Mouse (Mus musculus) midbrain, embryonic 11.5 days (tissue): Measurements from ENCODE around the gene Srm. TPM values are rescaled to one million over a fixed set of nuclear protein-coding genes. Genes with fewer than 3 reads are reported as not detected.

Source experiments
- ATAC-seq: fragments of 200-750 bp; cut with Nextera tagmentation; 2 replicates; pipeline ENCODE4 v1.8.0; 2017; ENCODE audit warnings: moderate TSS enrichment, moderate library complexity; ENCODE audit not compliant: low FRiP score
- DNase-seq: peaks from one replicate; pipeline ENCODE4 v3.0.0; 2015; ENCODE audit warnings: low spot score; ENCODE audit errors: missing footprints
- H3K27ac ChIP-seq: fragments of 300-500 bp; sonication (generic); 2 replicates; pipeline ENCODE4 v1.5.1; 2014; ENCODE audit warnings: low read depth, low read length
- H3K27me3 ChIP-seq: fragments of 300-500 bp; sonication (generic); 2 replicates; pipeline ENCODE4 v1.6.1; 2014; ENCODE audit warnings: mild to moderate bottlenecking, low read length, moderate library complexity, mixed read lengths; ENCODE audit not compliant: control insufficient read depth, insufficient read depth
- H3K36me3 ChIP-seq: fragments of 300-500 bp; sonication (generic); 2 replicates; pipeline ENCODE4 v1.6.1; 2014; ENCODE audit warnings: mild to moderate bottlenecking, low read length, moderate library complexity, mixed read lengths; ENCODE audit not compliant: control insufficient read depth, insufficient read depth
- H3K4me1 ChIP-seq: fragments of 300-500 bp; sonication (generic); 2 replicates; pipeline ENCODE4 v1.6.1; 2014; ENCODE audit warnings: low read length; ENCODE audit not compliant: control insufficient read depth, insufficient read depth
- H3K4me2 ChIP-seq: fragments of 300-500 bp; sonication (generic); 2 replicates; pipeline ENCODE4 v1.6.1; 2014; ENCODE audit warnings: mild to moderate bottlenecking, moderate library complexity
- H3K4me3 ChIP-seq: fragments of 300-500 bp; sonication (generic); 2 replicates; pipeline ENCODE4 v1.5.1; 2014; ENCODE audit warnings: low read depth, low read length
- H3K9ac ChIP-seq: fragments of 300-500 bp; sonication (generic); 2 replicates; pipeline ENCODE4 v1.6.1; 2014; ENCODE audit warnings: low read length
- H3K9me3 ChIP-seq: fragments of 300-500 bp; sonication (generic); 2 replicates; pipeline ENCODE4 v1.6.1; 2016; ENCODE audit warnings: low read length; ENCODE audit not compliant: control insufficient read depth
- WGBS: fragments of 180-500 bp; shearing (Covaris S2); extraction: QIAGEN DNeasy Blood & Tissue Kit; methylation state at CpG from one replicate; pipeline ENCODE4 v1.1.7; 2014; 5-methylcytosine and 5-hydroxymethylcytosine counted together
- polyA plus RNA-seq: library from polyadenylated mRNA; unstranded; fragments of >200 nt; fragmentation: Nextera tagmentation; extraction: Ambion mirVana; gene quantifications from 2 replicates; pipeline ENCODE4 v1.2.1, GENCODE M21; 2014

Srm gene
- polyA plus RNA-seq, 1 experiment from 2014 or later, result 163 TPM

DNA sequence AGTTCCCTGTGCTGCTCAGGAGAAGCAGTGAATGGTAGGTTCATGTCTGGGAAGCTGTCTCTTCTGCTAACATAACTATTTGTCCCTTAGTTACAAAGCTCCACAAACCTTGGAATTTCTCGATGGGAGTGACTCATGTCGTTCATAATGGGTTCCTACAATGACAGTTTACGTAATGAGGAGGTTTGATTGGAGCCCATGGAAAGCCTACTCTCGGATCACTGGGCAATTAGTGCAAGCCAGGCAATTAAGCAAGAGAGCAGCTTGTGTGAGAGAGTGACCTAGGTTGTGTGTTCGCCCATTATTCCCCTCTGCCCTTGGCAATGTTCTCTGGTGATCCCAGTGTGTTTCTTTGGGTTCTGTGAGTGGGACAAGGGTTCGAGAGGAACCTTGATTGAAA is 4.6 kb downstream of the Srm start:
- Histone ChIP-seq H3K4me3 (no peak overlapping the region), H3K36me3 (peaks cover 24% of the 10 kb centered on the region), H3K27me3 (no peaks in the 10 kb centered on the region), H3K4me1 (peaks cover 9% of the 10 kb centered on the region; the same call in 1 of the 2 replicates), H3K4me2 (no peak overlapping the region), H3K27ac (no peak overlapping the region), H3K9ac (no peak overlapping the region), H3K9me3 (no peaks in the 10 kb centered on the region)
- 90% methylated on average over 6 of the region's 6 CpGs for WGBS
- ATAC-seq, result no peak
- DNase-seq, result no peak

- H3K9ac ChIP-seq, result no peak overlapping the region
- peaks cover 9% of the 10 kb centered on the region; the same call in 1 of the 2 replicates for H3K4me1 ChIP-seq
- ATAC-seq, result no peak
- H3K4me3 ChIP-seq, result no peak overlapping the region
- no peak for DNase-seq
- no peak overlapping the region for H3K4me2 ChIP-seq
- peaks cover 24% of the 10 kb centered on the region for H3K36me3 ChIP-seq
- no peaks in the 10 kb centered on the region for H3K27me3 ChIP-seq
- H3K27ac ChIP-seq, result no peak overlapping the region
- 92% methylated on average over 3 of the region's 3 CpGs for WGBS
- no peaks in the 10 kb centered on the region for H3K9me3 ChIP-seq
Observed at GRCm38 (mm10) chr4:148596731-148597130, 5.4 kb downstream of the Srm start.

- WGBS, result 96% methylated on average over 12 of the region's 12 CpGs
- H3K27ac ChIP-seq, result no peak overlapping the region
- ATAC-seq (no peak), DNase-seq (no peak)
- no peak overlapping the region for H3K4me3 ChIP-seq
- H3K9ac ChIP-seq, result no peak overlapping the region
- peaks cover 22% of the 10 kb centered on the region for H3K36me3 ChIP-seq
- H3K27me3 ChIP-seq, result no peaks in the 10 kb centered on the region
- H3K4me1 ChIP-seq, result no peaks in the 10 kb centered on the region
- no peak overlapping the region for H3K4me2 ChIP-seq
- H3K9me3 ChIP-seq, result no peaks in the 10 kb centered on the region
Observed at GRCm38 (mm10) chr4:148598826-148599225, 7.5 kb downstream of the Srm start.

GRCm38 (mm10) chr4:148600316-148600715 is 9.0 kb downstream of the Srm start:
- ATAC-seq (no peak), DNase-seq (no peak)
- H3K4me3 ChIP-seq, result no peak overlapping the region
- H3K9me3 ChIP-seq, result no peaks in the 10 kb centered on the region
- H3K4me2 ChIP-seq, result no peak overlapping the region
- WGBS, result 86% methylated on average over 4 of the region's 4 CpGs
- H3K36me3 ChIP-seq, result peaks cover 15% of the 10 kb centered on the region
- no peaks in the 10 kb centered on the region for H3K4me1 ChIP-seq
- H3K27ac ChIP-seq, result no peak overlapping the region
- no peak overlapping the region for H3K9ac ChIP-seq
- no peaks in the 10 kb centered on the region for H3K27me3 ChIP-seq

- H3K4me1 ChIP-seq, result no peaks in the 10 kb centered on the region
- H3K27ac ChIP-seq, result no peak overlapping the region
- WGBS, result 84% methylated on average over 4 of the region's 4 CpGs
- DNase-seq, result no peak
- H3K4me3 ChIP-seq, result no peak overlapping the region
- H3K36me3 ChIP-seq, result peaks cover 13% of the 10 kb centered on the region
- no peak overlapping the region for H3K9ac ChIP-seq
- H3K4me2 ChIP-seq, result no peak overlapping the region
- H3K27me3 ChIP-seq, result no peaks in the 10 kb centered on the region
- H3K9me3 ChIP-seq, result no peaks in the 10 kb centered on the region
- no peak for ATAC-seq
Observed at GRCm38 (mm10) chr4:148601871-148602270, 10.6 kb downstream of the Srm start.

- no peak within 1 kb of the TSS for H3K4me3 ChIP-seq
- no peak within 1 kb of the TSS for H3K4me2 ChIP-seq
- H3K9ac ChIP-seq, result no peak within 1 kb of the TSS
- DNase-seq (no peak), ATAC-seq (no peak)
- no peaks in the 10 kb centered on the region for H3K27me3 ChIP-seq
- 88% methylated on average over 14 of the region's 14 CpGs for WGBS
- H3K9me3 ChIP-seq, result no peaks in the 10 kb centered on the region
- peaks cover 9% of the 10 kb centered on the region for H3K36me3 ChIP-seq
- no peak within 1 kb of the TSS for H3K27ac ChIP-seq
- H3K4me1 ChIP-seq, result no peaks in the 10 kb centered on the region
Observed at GRCm38 (mm10) chr4:148602357-148603120, 11.2 kb downstream of the Srm start, which contains the start of gene Masp2. Gene Masp2, plus strand, starts transcription at chr4:148602554.

- H3K4me2 ChIP-seq, result no peak overlapping the region
- H3K9me3 ChIP-seq, result no peaks in the 10 kb centered on the region
- DNase-seq (no peak), ATAC-seq (no peak; the same call in 1 of the 2 replicates)
- no peaks in the 10 kb centered on the region for H3K27me3 ChIP-seq
- WGBS, result 70% methylated on average over 10 of the region's 10 CpGs
- H3K36me3 ChIP-seq, result peaks cover 2% of the 10 kb centered on the region; the same call in 1 of the 2 replicates
- no peak overlapping the region for H3K4me3 ChIP-seq
- no peak overlapping the region for H3K27ac ChIP-seq
- H3K9ac ChIP-seq, result no peak overlapping the region; the same call in 1 of the 2 replicates
- no peaks in the 10 kb centered on the region for H3K4me1 ChIP-seq
Observed at GRCm38 (mm10) chr4:148603376-148604139, 12.3 kb downstream of the Srm start.

- Histone ChIP-seq H3K9ac (no peak overlapping the region), H3K4me1 (no peaks in the 10 kb centered on the region), H3K27me3 (no peaks in the 10 kb centered on the region), H3K36me3 (no peaks in the 10 kb centered on the region), H3K4me3 (no peak overlapping the region), H3K4me2 (no peak overlapping the region), H3K27ac (no peak overlapping the region), H3K9me3 (no peaks in the 10 kb centered on the region)
- 78% methylated on average over 7 of the region's 7 CpGs for WGBS
- DNase-seq (no peak), ATAC-seq (no peak)
Observed at GRCm38 (mm10) chr4:148604141-148604540, 12.8 kb downstream of the Srm start.

DNA sequence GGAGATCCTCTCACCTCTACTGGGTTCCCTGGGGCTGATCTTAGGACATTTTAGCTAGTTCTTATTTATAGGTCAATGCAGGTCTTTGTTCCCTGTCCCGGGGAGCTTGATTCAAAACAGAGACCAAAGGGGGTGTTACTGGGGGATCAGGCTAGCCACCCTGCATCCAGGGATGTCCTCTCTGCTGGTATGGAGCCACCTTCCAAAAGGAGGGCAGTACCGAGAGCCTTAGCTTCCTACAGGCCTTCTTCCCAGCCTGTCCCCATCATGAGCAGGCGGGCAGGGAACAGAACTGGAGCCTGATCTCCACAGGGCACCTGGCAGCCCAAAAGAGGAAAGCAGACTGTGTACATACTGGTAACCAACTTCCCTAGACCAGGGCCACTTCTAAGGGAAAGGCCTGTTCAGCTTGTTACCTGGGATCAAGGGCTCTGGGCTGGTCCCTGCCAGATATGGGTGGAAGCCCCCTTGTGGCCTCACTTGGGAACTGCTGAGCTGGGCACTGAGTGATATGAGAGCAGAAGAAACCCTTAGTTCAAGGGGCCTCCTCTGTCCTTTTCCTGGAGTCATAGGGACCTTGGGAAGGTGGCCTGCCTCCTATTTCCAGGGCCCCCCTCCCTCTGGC is 13.3 kb downstream of the Srm start:
- H3K27ac ChIP-seq, result no peak overlapping the region
- no peaks in the 10 kb centered on the region for H3K9me3 ChIP-seq
- H3K9ac ChIP-seq, result no peak overlapping the region
- no peak overlapping the region for H3K4me3 ChIP-seq
- DNase-seq (no peak), ATAC-seq (peak; percentile 44; the same call in 1 of the 2 replicates)
- H3K4me1 ChIP-seq, result no peaks in the 10 kb centered on the region
- 90% methylated on average over 3 of the region's 3 CpGs for WGBS
- no peak overlapping the region for H3K4me2 ChIP-seq
- no peaks in the 10 kb centered on the region for H3K36me3 ChIP-seq
- no peaks in the 10 kb centered on the region for H3K27me3 ChIP-seq
